Mouse (Mus musculus): ENCODE measurements around the gene Ribc1. TPM values are rescaled to one million over a fixed set of nuclear protein-coding genes. Genes with fewer than 3 reads are reported as not detected.

Ribc1 gene
- 3.4 and 4.0 TPM in 2 replicates for polyA plus RNA-seq (2015; fragmentation: Nextera tagmentation; extraction: Ambion mirVana)

DNA sequence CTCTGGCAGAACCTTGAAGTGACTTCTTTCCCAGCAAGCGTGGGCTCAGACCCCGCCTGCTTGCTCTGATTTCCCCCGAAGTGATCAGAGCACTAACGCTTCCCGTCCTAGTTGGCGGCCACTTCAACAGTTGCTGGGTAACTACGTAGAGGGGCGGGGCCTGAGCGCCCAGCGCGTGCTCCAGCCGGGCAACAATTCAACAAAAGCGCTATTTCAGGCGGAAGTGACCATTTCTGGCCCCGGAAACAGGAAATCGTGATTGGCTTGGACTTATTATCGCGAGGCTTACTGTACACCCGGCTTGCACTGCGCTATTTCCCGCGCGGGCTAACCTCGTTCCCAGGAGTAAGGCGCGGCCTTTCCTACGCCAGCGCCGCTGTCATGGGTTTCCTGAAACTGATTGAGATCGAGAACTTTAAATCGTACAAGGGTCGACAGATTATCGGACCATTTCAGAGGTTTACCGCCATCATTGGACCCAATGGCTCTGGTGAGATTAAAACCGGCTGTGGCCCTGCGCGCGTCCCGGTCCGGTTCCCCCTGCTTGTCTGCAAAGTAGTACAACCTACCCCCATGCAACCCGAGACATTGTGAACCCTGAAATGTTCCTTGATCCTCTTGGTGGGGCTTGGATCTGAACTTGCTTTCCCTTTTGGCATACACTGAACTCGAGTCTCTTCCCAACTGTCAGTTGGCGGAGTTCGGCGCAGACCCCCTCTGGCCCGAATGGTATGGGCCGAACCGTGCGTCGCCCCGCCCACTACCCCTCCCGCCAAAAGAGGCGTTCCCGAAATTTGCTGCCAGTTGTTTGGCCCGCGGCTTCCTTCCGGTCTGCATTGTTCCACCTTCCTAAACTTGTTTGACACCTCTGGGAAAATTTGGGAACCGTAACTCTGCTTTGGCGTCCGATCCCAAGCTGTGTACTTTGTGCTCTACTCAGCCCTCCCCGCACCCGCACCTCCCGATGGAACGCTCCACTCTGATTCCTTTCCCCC, at the start of gene Ribc1, which contains the start of gene Smc1a:
Ribc1 (minus strand) TSS at position 145 of the 995 bp plus-strand sequence.
Smc1a (plus strand) TSS at position 278 of the 995 bp plus-strand sequence.
- peak within 1 kb of the TSS; percentile 65 for H3K4me2 ChIP-seq (replicated peaks; ENCODE audit: low read depth, low read length)
- peak; percentile 99 for ATAC-seq (ENCODE audit: low FRiP score, low TSS enrichment)
- peaks cover 14% of the 10 kb centered on the region; the same call in 1 of the 2 replicates for H3K27me3 ChIP-seq (ENCODE audit: insufficient read depth, low read length)
- H3K4me1 ChIP-seq (ENCODE audit: insufficient read depth, low read length) = peaks cover 7% of the 10 kb centered on the region; the same call in 1 of the 2 replicates
- 0 out of 2 replicates have a peak, but pooled peaks cover 3% of the 10 kb centered on the region for H3K36me3 ChIP-seq (ENCODE audit: insufficient read depth, low read length)
- WGBS = 23% methylated on average over 64 of the region's 64 CpGs
- H3K27ac ChIP-seq (ENCODE audit: low read length) = peak within 1 kb of the TSS; percentile 94
- H3K4me3 ChIP-seq (ENCODE audit: low read length) = peak within 1 kb of the TSS; percentile 65
- H3K9me3 ChIP-seq (ENCODE audit: low read length) = no peaks in the 10 kb centered on the region
- peak within 1 kb of the TSS; percentile 76 for H3K9ac ChIP-seq (replicated peaks; ENCODE audit: low read length)

DNA sequence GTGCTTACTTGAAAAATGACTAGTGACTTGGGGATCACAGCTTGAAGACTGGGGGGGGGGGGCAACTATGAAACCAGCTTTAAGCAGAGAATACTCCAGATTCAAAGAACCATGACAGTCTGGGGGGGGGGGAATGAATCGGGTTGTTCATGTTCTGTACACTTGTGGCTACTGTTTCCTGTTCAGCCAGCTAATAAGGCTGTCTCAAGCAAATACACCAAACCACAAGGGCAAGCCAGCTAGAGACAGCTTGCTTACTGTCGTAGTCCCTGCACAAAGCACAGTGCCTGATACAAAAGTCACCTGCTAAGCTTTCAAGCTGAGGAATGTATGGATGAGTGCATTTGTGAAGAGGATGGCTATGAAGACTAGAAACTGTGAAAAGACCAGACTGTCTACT, 49.6 kb upstream of the Ribc1 start:
- Histone ChIP-seq H3K4me2 (replicated peaks; ENCODE audit: low read depth, low read length) (no peak overlapping the region), H3K4me3 (ENCODE audit: low read length) (no peak overlapping the region), H3K9me3 (ENCODE audit: low read length) (no peaks in the 10 kb centered on the region), H3K4me1 (ENCODE audit: insufficient read depth, low read length) (no peaks in the 10 kb centered on the region), H3K27ac (ENCODE audit: low read length) (no peak overlapping the region), H3K36me3 (ENCODE audit: insufficient read depth, low read length) (peaks cover 4% of the 10 kb centered on the region; the same call in 1 of the 2 replicates), H3K9ac (replicated peaks; ENCODE audit: low read length) (no peak overlapping the region), H3K27me3 (ENCODE audit: insufficient read depth, low read length) (peaks cover 30% of the 10 kb centered on the region; the same call in 1 of the 2 replicates)
- 77% methylated on average over 2 of the region's 2 CpGs for WGBS
- ATAC-seq (ENCODE audit: low FRiP score, low TSS enrichment) = no peak

DNA sequence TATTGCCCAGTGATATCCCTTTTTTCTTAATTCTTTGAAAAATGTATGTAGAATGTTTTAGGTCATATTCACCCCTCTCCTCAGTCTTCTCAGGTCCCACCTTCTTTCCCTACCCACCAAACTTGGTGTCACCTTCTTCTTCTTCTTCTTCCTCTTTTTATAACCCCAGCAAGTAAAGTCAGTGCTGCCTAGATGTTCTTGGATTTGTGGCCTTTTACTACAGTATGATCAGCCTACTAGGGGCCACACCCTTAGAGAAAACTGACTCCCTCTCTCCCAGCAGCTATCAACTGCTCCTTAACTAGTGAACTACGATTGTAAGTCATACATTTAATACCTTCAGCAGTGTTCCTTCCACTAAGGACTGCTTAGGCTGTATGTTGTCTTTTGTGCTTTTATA, 38.0 kb upstream of the Ribc1 start:
- Histone ChIP-seq H3K4me2 (replicated peaks; ENCODE audit: low read depth, low read length) (no peak overlapping the region), H3K4me1 (ENCODE audit: insufficient read depth, low read length) (no peaks in the 10 kb centered on the region), H3K27ac (ENCODE audit: low read length) (no peak overlapping the region), H3K4me3 (ENCODE audit: low read length) (no peak overlapping the region), H3K36me3 (ENCODE audit: insufficient read depth, low read length) (peaks cover 6% of the 10 kb centered on the region; the same call in 1 of the 2 replicates), H3K9me3 (ENCODE audit: low read length) (no peaks in the 10 kb centered on the region), H3K9ac (replicated peaks; ENCODE audit: low read length) (no peak overlapping the region), H3K27me3 (ENCODE audit: insufficient read depth, low read length) (peaks cover 28% of the 10 kb centered on the region)
- no peak for ATAC-seq (ENCODE audit: low FRiP score, low TSS enrichment)
- WGBS = 81% methylated on average over 1 of the region's 1 CpGs

DNA sequence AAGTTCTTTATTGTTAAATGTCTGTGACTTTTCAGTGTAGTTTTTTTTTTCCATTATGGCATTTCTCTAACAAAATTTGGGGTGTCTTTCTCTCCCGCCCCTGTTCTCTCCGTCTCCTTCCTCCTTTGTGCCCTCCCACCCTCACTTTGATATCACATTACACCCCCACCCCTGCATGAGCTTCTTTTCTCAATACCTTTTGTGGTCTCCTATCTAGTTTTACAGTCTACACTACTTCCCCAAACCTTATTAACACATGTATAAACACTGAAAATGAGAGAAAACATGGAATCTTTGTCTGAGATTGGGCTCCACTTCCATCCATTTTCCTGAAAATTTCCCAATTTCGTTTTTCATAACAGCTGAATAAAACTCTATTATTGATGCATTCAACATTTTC, 36.5 kb upstream of the Ribc1 start:
- Histone ChIP-seq H3K4me1 (ENCODE audit: insufficient read depth, low read length) (no peaks in the 10 kb centered on the region), H3K4me3 (ENCODE audit: low read length) (no peak overlapping the region), H3K27ac (ENCODE audit: low read length) (no peak overlapping the region), H3K27me3 (ENCODE audit: insufficient read depth, low read length) (peaks cover 24% of the 10 kb centered on the region), H3K9me3 (ENCODE audit: low read length) (no peaks in the 10 kb centered on the region), H3K9ac (replicated peaks; ENCODE audit: low read length) (no peak overlapping the region), H3K4me2 (replicated peaks; ENCODE audit: low read depth, low read length) (no peak overlapping the region), H3K36me3 (ENCODE audit: insufficient read depth, low read length) (peaks cover 5% of the 10 kb centered on the region; the same call in 1 of the 2 replicates)
- WGBS = 67% methylated on average over 3 of the region's 3 CpGs
- ATAC-seq (ENCODE audit: low FRiP score, low TSS enrichment) = no peak

DNA sequence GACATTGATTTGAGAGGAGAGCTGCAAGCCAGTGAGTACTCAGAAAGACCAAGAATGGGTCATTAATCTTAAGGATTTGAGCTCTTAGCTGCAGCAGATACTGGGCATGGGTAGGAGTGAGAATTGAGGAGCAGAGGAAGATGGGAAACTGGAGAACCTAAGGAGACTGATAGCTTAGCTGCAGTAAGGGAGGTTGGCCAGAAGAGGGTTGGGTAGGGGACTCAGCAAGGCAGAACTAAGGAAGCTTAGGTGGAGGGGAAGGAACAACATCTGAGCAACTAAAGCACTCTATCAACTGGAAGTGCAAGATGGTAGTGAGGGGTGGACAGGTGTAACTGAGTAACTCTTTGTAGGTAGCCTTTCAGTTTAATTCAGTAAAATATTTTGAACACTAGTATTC, 31.1 kb upstream of the Ribc1 start:
- Histone ChIP-seq H3K9ac (replicated peaks; ENCODE audit: low read length) (no peak overlapping the region), H3K27ac (ENCODE audit: low read length) (no peak overlapping the region), H3K4me3 (ENCODE audit: low read length) (no peak overlapping the region), H3K4me1 (ENCODE audit: insufficient read depth, low read length) (no peaks in the 10 kb centered on the region), H3K9me3 (ENCODE audit: low read length) (no peaks in the 10 kb centered on the region), H3K4me2 (replicated peaks; ENCODE audit: low read depth, low read length) (no peak overlapping the region), H3K36me3 (ENCODE audit: insufficient read depth, low read length) (peaks cover 13% of the 10 kb centered on the region; the same call in 1 of the 2 replicates), H3K27me3 (ENCODE audit: insufficient read depth, low read length) (peaks cover 24% of the 10 kb centered on the region; the same call in 1 of the 2 replicates)
- ATAC-seq (ENCODE audit: low FRiP score, low TSS enrichment) = no peak

DNA sequence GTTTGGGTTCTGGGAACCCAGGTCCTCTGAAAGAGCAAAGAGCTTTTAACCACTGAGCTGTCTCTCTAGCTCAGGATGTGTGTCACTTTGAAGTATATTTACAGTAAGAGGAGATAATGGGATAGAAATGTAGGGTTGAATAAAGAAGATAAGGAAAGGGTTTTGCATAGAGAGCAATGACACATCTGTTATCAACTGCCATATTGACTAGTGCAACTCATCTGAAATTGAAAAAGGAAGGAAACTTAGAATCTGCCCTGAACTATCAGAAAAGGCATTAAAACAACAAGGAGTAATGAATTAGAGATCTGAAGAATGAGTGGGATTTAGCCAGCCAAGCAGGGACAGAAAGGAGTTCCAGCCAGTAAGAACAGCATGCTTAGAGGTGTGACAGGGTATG, 23.8 kb upstream of the Ribc1 start:
- no peak for ATAC-seq (ENCODE audit: low FRiP score, low TSS enrichment)
- Histone ChIP-seq H3K36me3 (ENCODE audit: insufficient read depth, low read length) (peaks cover 23% of the 10 kb centered on the region), H3K4me1 (ENCODE audit: insufficient read depth, low read length) (no peaks in the 10 kb centered on the region), H3K27me3 (ENCODE audit: insufficient read depth, low read length) (peaks cover 21% of the 10 kb centered on the region), H3K27ac (ENCODE audit: low read length) (no peak overlapping the region), H3K9me3 (ENCODE audit: low read length) (no peaks in the 10 kb centered on the region), H3K4me2 (replicated peaks; ENCODE audit: low read depth, low read length) (no peak overlapping the region), H3K4me3 (ENCODE audit: low read length) (no peak overlapping the region), H3K9ac (replicated peaks; ENCODE audit: low read length) (no peak overlapping the region)

DNA sequence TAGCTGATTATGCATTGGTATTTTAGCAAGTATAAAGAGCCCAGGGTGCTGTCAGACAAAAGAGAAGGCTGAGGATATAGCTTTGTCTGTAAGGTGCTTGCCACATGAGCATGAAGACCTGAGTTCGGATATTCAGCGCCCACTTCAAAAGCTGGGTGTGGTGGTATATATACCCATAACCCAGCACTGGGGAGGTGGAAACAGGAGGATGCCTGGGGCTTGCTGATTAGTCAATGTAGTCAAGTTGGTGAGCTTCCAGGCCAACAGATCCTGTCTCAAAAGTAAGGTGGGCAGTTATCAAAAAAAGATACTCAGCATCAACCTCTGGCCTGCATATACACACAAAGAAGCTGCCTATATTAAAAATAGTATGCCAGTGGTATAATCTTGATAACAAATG, 3.2 kb upstream of the Ribc1 start:
- H3K36me3 ChIP-seq (ENCODE audit: insufficient read depth, low read length) = peaks cover 5% of the 10 kb centered on the region; the same call in 1 of the 2 replicates
- no peak overlapping the region for H3K4me2 ChIP-seq (replicated peaks; ENCODE audit: low read depth, low read length)
- no peaks in the 10 kb centered on the region for H3K9me3 ChIP-seq (ENCODE audit: low read length)
- H3K4me1 ChIP-seq (ENCODE audit: insufficient read depth, low read length) = peaks cover 7% of the 10 kb centered on the region; the same call in 1 of the 2 replicates
- no peak for ATAC-seq (ENCODE audit: low FRiP score, low TSS enrichment)
- no peak overlapping the region for H3K27ac ChIP-seq (ENCODE audit: low read length)
- peaks cover 16% of the 10 kb centered on the region; the same call in 1 of the 2 replicates for H3K27me3 ChIP-seq (ENCODE audit: insufficient read depth, low read length)
- 91% methylated on average over 2 of the region's 2 CpGs for WGBS
- no peak overlapping the region for H3K9ac ChIP-seq (replicated peaks; ENCODE audit: low read length)
- no peak overlapping the region for H3K4me3 ChIP-seq (ENCODE audit: low read length)

DNA sequence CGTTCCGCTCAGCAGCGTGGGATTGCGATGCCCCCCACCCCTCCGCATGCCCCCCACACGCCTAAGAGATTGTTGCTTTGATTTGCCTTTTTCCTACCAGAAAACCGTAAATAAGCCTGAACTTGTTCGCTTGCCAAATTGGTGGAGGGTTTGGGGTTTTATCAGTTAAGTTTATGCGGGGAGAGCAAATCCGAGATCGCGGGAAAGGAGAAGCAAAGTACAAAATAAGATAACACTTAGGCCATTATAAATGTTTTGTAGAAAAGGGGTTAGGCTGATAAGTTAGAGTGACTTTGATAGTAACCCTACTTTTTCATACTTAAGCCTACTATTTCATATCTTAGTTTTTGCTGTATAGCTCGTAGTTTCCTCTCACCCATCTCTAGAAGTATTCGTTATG, 1.1 kb upstream of the Ribc1 start:
- H3K27me3 ChIP-seq (ENCODE audit: insufficient read depth, low read length) = peaks cover 12% of the 10 kb centered on the region; the same call in 1 of the 2 replicates
- H3K9me3 ChIP-seq (ENCODE audit: low read length) = no peaks in the 10 kb centered on the region
- H3K4me3 ChIP-seq (ENCODE audit: low read length) = peak overlapping the region; percentile 65
- no peak for ATAC-seq (ENCODE audit: low FRiP score, low TSS enrichment)
- 0 out of 2 replicates have a peak, but pooled peaks cover 3% of the 10 kb centered on the region for H3K36me3 ChIP-seq (ENCODE audit: insufficient read depth, low read length)
- H3K9ac ChIP-seq (replicated peaks; ENCODE audit: low read length) = peak overlapping the region; percentile 72
- peaks cover 7% of the 10 kb centered on the region; the same call in 1 of the 2 replicates for H3K4me1 ChIP-seq (ENCODE audit: insufficient read depth, low read length)
- H3K4me2 ChIP-seq (replicated peaks; ENCODE audit: low read depth, low read length) = peak overlapping the region; percentile 65
- 32% methylated on average over 14 of the region's 14 CpGs for WGBS
- H3K27ac ChIP-seq (ENCODE audit: low read length) = peak overlapping the region; percentile 94; the same call in 1 of the 2 replicates

DNA sequence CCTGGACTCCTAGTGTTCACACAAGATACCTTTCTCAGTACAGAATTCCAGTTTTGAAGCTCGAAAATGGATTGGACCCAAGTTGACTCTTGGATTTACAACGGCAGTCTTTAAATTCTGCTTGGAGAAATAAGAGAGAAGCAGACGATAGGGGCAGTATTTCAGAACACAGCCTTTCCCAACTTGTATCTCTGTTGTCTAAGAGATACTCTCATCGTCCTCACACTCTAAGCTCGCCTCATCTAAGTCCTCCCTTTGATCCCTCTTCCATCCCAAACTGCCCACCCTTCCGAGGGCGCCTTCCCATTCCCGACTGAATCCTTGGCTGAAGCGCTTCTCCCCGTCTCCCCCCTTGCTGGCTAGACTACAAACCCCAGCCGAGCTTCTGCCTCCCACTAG, 344 bp downstream of the Ribc1 start:
- Histone ChIP-seq H3K4me3 (ENCODE audit: low read length) (peak overlapping the region; percentile 65), H3K27ac (ENCODE audit: low read length) (peak overlapping the region; percentile 93), H3K4me2 (replicated peaks; ENCODE audit: low read depth, low read length) (peak overlapping the region; percentile 54), H3K4me1 (ENCODE audit: insufficient read depth, low read length) (peaks cover 7% of the 10 kb centered on the region; the same call in 1 of the 2 replicates), H3K36me3 (ENCODE audit: insufficient read depth, low read length) (0 out of 2 replicates have a peak, but pooled peaks cover 3% of the 10 kb centered on the region), H3K27me3 (ENCODE audit: insufficient read depth, low read length) (peaks cover 14% of the 10 kb centered on the region; the same call in 1 of the 2 replicates), H3K9me3 (ENCODE audit: low read length) (no peaks in the 10 kb centered on the region), H3K9ac (replicated peaks; ENCODE audit: low read length) (peak overlapping the region; percentile 76)
- ATAC-seq (ENCODE audit: low FRiP score, low TSS enrichment) = no peak; the same call in 1 of the 2 replicates
- 27% methylated on average over 11 of the region's 11 CpGs for WGBS

All from kidney, embryonic 16.5 days (tissue).